Mouse (Mus musculus) midbrain, postnatal 0 days (tissue): ENCODE measurements around the gene Rdh16f2. TPM values are rescaled to one million over a fixed set of nuclear protein-coding genes. Genes with fewer than 3 reads are reported as not detected.

Source experiments
- ATAC-seq: fragments of 200-750 bp; cut with Nextera tagmentation; 2 replicates; pipeline ENCODE4 v1.8.0; 2017; ENCODE audit warnings: moderate number of reproducible peaks, mild to moderate bottlenecking, moderate TSS enrichment, moderate library complexity; ENCODE audit not compliant: low FRiP score
- DNase-seq: peaks from one replicate; pipeline ENCODE4 v3.0.0-alpha.2; 2015; ENCODE audit warnings: low spot score
- H3K27ac ChIP-seq: fragments of 300-500 bp; sonication (generic); 2 replicates; pipeline ENCODE4 v1.5.1; 2014; ENCODE audit warnings: low read depth, mild to moderate bottlenecking, low read length, mixed read lengths
- H3K27me3 ChIP-seq: fragments of 300-500 bp; sonication (generic); 2 replicates; pipeline ENCODE4 v1.6.1; 2014; ENCODE audit warnings: low read length, control low read depth, mixed read lengths; ENCODE audit not compliant: insufficient read depth
- H3K36me3 ChIP-seq: fragments of 300-500 bp; sonication (generic); 2 replicates; pipeline ENCODE4 v1.6.1; 2014; ENCODE audit warnings: low read length, control low read depth, mixed read lengths; ENCODE audit not compliant: insufficient read depth
- H3K4me1 ChIP-seq: fragments of 300-500 bp; sonication (generic); 2 replicates; pipeline ENCODE4 v1.6.1; 2014; ENCODE audit warnings: mild to moderate bottlenecking, control low read depth, antibody characterized with exemption, low read length, mixed read lengths; ENCODE audit not compliant: insufficient read depth
- H3K4me2 ChIP-seq: fragments of 300-500 bp; sonication (generic); 2 replicates; pipeline ENCODE4 v1.6.1; 2014; ENCODE audit warnings: low read depth, mild to moderate bottlenecking, low read length, mixed read lengths; ENCODE audit not compliant: poor library complexity, severe bottlenecking
- H3K4me3 ChIP-seq: fragments of 300-500 bp; sonication (generic); 2 replicates; pipeline ENCODE4 v1.5.1; 2014; ENCODE audit warnings: low read depth, mild to moderate bottlenecking, low read length, moderate library complexity
- H3K9ac ChIP-seq: fragments of 300-500 bp; sonication (generic); replicated peaks from 2 replicates; pipeline ENCODE4 v1.6.1; 2014; ENCODE audit warnings: mild to moderate bottlenecking, low read length, moderate library complexity, mixed read lengths; ENCODE audit not compliant: poor library complexity, severe bottlenecking
- H3K9me3 ChIP-seq: fragments of 300-500 bp; sonication (generic); 2 replicates; pipeline ENCODE4 v1.6.1; 2016; ENCODE audit warnings: low read length, control low read depth
- CTCF ChIP-seq: IDR thresholded peaks from 2 replicates; pipeline ENCODE4 v1.5.1; 2016; ENCODE audit warnings: antibody characterized with exemption, mild to moderate bottlenecking
- WGBS: fragments of 180-500 bp; shearing (Covaris S2); extraction: QIAGEN DNeasy Blood & Tissue Kit; methylation state at CpG from one replicate; pipeline ENCODE4 v1.1.7; 2014; 5-methylcytosine and 5-hydroxymethylcytosine counted together
- polyA plus RNA-seq: library from polyadenylated mRNA; unstranded; fragments of >200 nt; fragmentation: Nextera tagmentation; extraction: Ambion mirVana; gene quantifications from 2 replicates; pipeline ENCODE4 v1.2.1, GENCODE M21; 2015
- total RNA-seq: library from RNA; depleted of rRNA; stranded (reverse); fragments of >200 nt; gene quantifications from 2 replicates; pipeline ENCODE4 v1.2.3, GENCODE M21; 2014

Rdh16f2 gene
- total and polyA plus RNA-seq, 2 experiments from 2014 or later, result not detected

- H3K36me3 ChIP-seq, result no peaks in the 10 kb centered on the region
- H3K4me1 ChIP-seq, result no peaks in the 10 kb centered on the region
- H3K4me3 ChIP-seq, result no peak overlapping the region
- DNase-seq (no peak), ATAC-seq (no peak)
- H3K9me3 ChIP-seq, result no peaks in the 10 kb centered on the region
- WGBS, result 72% methylated on average over 5 of the region's 5 CpGs
- no peak overlapping the region for H3K27ac ChIP-seq
- H3K9ac ChIP-seq, result no peak overlapping the region
- TF ChIP-seq CTCF, result no peak
- H3K4me2 ChIP-seq, result no peak overlapping the region
- no peaks in the 10 kb centered on the region for H3K27me3 ChIP-seq
These were observed 30.4 kb downstream of the Rdh16f2 start for GRCm38 (mm10) chr10:127896705-127897104.

DNA sequence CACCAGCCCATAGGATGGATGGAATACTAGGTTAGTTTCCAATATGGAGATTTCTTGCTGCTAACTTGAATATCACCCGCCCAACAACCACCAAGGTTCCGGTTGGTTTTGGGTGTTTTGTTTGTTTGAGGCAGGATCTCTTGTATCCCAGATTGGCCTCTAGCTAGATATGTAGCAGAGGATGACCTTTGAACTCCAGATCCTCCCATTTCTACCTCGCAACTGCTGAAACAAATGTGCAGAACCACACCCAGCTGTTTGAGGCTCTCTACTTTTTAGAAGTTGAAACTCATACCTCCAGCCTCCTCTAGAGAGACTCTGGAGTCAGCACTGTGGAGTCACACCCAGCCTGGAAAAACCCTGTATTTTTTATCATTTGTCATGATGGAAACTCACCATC lies 31.2 kb downstream of the Rdh16f2 start:
- Histone ChIP-seq H3K9me3 (no peaks in the 10 kb centered on the region), H3K36me3 (no peaks in the 10 kb centered on the region), H3K9ac (no peak overlapping the region), H3K27ac (no peak overlapping the region), H3K4me2 (no peak overlapping the region), H3K4me1 (no peaks in the 10 kb centered on the region), H3K4me3 (no peak overlapping the region), H3K27me3 (no peaks in the 10 kb centered on the region)
- no peak for ATAC-seq
- WGBS, result 86% methylated on average over 3 of the region's 3 CpGs
- no peak for TF ChIP-seq CTCF
- DNase-seq, result no peak

GRCm38 (mm10) chr10:127898218-127898617 lies 31.9 kb downstream of the Rdh16f2 start, which contains the start of gene Sdr9c7:
Gene Sdr9c7 (plus strand): TSS chr10:127898518.
- 89% methylated on average over 2 of the region's 2 CpGs for WGBS
- H3K4me2 ChIP-seq, result no peak within 1 kb of the TSS
- no peak within 1 kb of the TSS for H3K27ac ChIP-seq
- no peak for DNase-seq
- H3K36me3 ChIP-seq, result no peaks in the 10 kb centered on the region
- H3K4me1 ChIP-seq, result no peaks in the 10 kb centered on the region
- no peak within 1 kb of the TSS for H3K9ac ChIP-seq
- no peaks in the 10 kb centered on the region for H3K27me3 ChIP-seq
- H3K4me3 ChIP-seq, result no peak within 1 kb of the TSS
- ATAC-seq, result no peak
- no peaks in the 10 kb centered on the region for H3K9me3 ChIP-seq
- no peak for TF ChIP-seq CTCF

- Histone ChIP-seq H3K9me3 (no peaks in the 10 kb centered on the region), H3K27me3 (no peaks in the 10 kb centered on the region), H3K4me3 (no peak overlapping the region), H3K9ac (no peak overlapping the region), H3K36me3 (no peaks in the 10 kb centered on the region), H3K4me1 (no peaks in the 10 kb centered on the region), H3K27ac (no peak overlapping the region), H3K4me2 (no peak overlapping the region)
- no peak for DNase-seq
- no peak for TF ChIP-seq CTCF
- no peak for ATAC-seq
- 84% methylated on average over 5 of the region's 5 CpGs for WGBS
These were observed 33.5 kb downstream of the Rdh16f2 start for GRCm38 (mm10) chr10:127899783-127900182.

GRCm38 (mm10) chr10:127901751-127902150 lies 35.5 kb downstream of the Rdh16f2 start:
- DNase-seq (no peak), ATAC-seq (no peak)
- WGBS, result 77% methylated on average over 4 of the region's 4 CpGs
- Histone ChIP-seq H3K36me3 (no peaks in the 10 kb centered on the region), H3K9me3 (no peaks in the 10 kb centered on the region), H3K27ac (no peak overlapping the region), H3K4me1 (no peaks in the 10 kb centered on the region), H3K4me2 (no peak overlapping the region), H3K4me3 (no peak overlapping the region), H3K27me3 (no peaks in the 10 kb centered on the region), H3K9ac (no peak overlapping the region)
- TF ChIP-seq CTCF, result no peak

GRCm38 (mm10) chr10:127903116-127903515 lies 36.8 kb downstream of the Rdh16f2 start:
- H3K27me3 ChIP-seq, result no peaks in the 10 kb centered on the region
- no peaks in the 10 kb centered on the region for H3K4me1 ChIP-seq
- ATAC-seq, result no peak
- no peak overlapping the region for H3K27ac ChIP-seq
- H3K9me3 ChIP-seq, result no peaks in the 10 kb centered on the region
- TF ChIP-seq CTCF, result no peak
- H3K4me2 ChIP-seq, result no peak overlapping the region
- WGBS, result 59% methylated on average over 1 of the region's 1 CpGs
- H3K9ac ChIP-seq, result no peak overlapping the region
- no peak for DNase-seq
- H3K4me3 ChIP-seq, result no peak overlapping the region
- no peaks in the 10 kb centered on the region for H3K36me3 ChIP-seq
